Mouse (Mus musculus): ENCODE measurements around the gene Camk1d.

DNA sequence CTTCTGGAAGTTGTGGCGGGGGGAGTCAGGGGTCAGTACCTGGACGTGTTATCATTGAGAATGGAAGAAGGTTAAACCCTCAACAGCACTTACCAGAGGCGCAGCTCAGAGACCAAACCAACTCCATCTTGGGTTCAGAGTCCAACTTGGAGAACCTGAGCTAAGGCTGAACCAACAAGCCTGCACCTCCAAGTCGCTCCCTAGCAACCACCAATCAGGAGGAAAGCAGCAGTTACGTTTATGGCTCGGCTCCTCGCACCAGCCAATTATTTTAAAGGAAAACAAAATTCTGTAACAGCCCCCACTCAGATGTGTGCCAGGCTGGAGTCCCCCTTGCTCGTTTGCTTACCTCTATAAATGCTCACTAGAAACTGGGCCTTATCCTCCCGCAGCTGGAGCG, 44.2 kb downstream of the Camk1d start:
- TF ChIP-seq CTCF (IDR thresholded peaks at IDR 0.05; ENCODE audit: low read depth, low read length) (no peak), GATA1 (IDR thresholded peaks at IDR 0.05; ENCODE audit: borderline replicate concordance, low read length) (no peak), TAL1 (conservative IDR thresholded peaks at IDR 0.05; ENCODE audit: low read depth, low read length) (no peak), POLR2AphosphoS5 (IDR thresholded peaks at IDR 0.05; ENCODE audit: insufficient replicate concordance, low read depth, low read length) (no peak)
